Mouse (Mus musculus): ENCODE data around the gene Cdk20.

GRCm38 (mm10) chr13:64402006-64402405 lies 30.1 kb upstream of the Cdk20 start:
- TF ChIP-seq POLR2A (IDR thresholded peaks at IDR 0.05; ENCODE audit: low read depth, low read length), result no peak
- TF ChIP-seq CTCF (conservative IDR thresholded peaks at IDR 0.05; ENCODE audit: insufficient read depth, insufficient read length, low read depth, low read length), result no peak

Data from kidney, adult 2 months (tissue).